Mouse (Mus musculus) neural tube, embryonic 14.5 days (tissue): ENCODE results near the gene Tbc1d22a. TPM values are rescaled to one million over a fixed set of nuclear protein-coding genes. Genes with fewer than 3 reads are reported as not detected.
A peak's percentile ranks its signal among the peaks of the same experiment; 100 is the strongest.

Source experiments
- ATAC-seq: fragments of 200-750 bp; cut with Nextera tagmentation; 2 replicates; pipeline ENCODE4 v1.8.0; 2017; ENCODE audit warnings: low read depth, mild to moderate bottlenecking, moderate TSS enrichment, moderate library complexity
- H3K27ac ChIP-seq: fragments of 300-500 bp; sonication (generic); 2 replicates; pipeline ENCODE4 v1.5.1; 2014; ENCODE audit warnings: low read depth, mild to moderate bottlenecking, control low read depth, low read length, moderate library complexity, mixed read lengths
- H3K27me3 ChIP-seq: fragments of 300-500 bp; sonication (generic); 2 replicates; pipeline ENCODE4 v1.6.1; 2014; ENCODE audit warnings: low read length; ENCODE audit not compliant: control insufficient read depth, insufficient read depth
- H3K36me3 ChIP-seq: fragments of 300-500 bp; sonication (generic); 2 replicates; pipeline ENCODE4 v1.6.1; 2014; ENCODE audit warnings: low read length, mixed read lengths; ENCODE audit not compliant: control insufficient read depth, insufficient read depth
- H3K4me1 ChIP-seq: fragments of 300-500 bp; sonication (generic); 2 replicates; pipeline ENCODE4 v1.6.1; 2014; ENCODE audit warnings: low read length; ENCODE audit not compliant: control insufficient read depth, insufficient read depth
- H3K4me2 ChIP-seq: fragments of 300-500 bp; sonication (generic); 2 replicates; pipeline ENCODE4 v1.6.1; 2014; ENCODE audit warnings: mild to moderate bottlenecking, low read depth, low read length, control low read depth
- H3K4me3 ChIP-seq: fragments of 300-500 bp; sonication (generic); 2 replicates; pipeline ENCODE4 v1.5.1; 2014; ENCODE audit warnings: low read depth, low read length, control low read depth, mixed read lengths
- H3K9ac ChIP-seq: fragments of 300-500 bp; sonication (generic); replicated peaks from 2 replicates; pipeline ENCODE4 v1.6.1; 2014; ENCODE audit warnings: low read depth, mild to moderate bottlenecking, control low read depth, low read length, mixed read lengths
- H3K9me3 ChIP-seq: fragments of 300-500 bp; sonication (generic); 2 replicates; pipeline ENCODE4 v1.6.1; 2016; ENCODE audit warnings: low read length; ENCODE audit not compliant: control insufficient read depth
- whole genome bisulfite sequencing: fragments of 180-500 bp; shearing (Covaris S2); extraction: QIAGEN DNeasy Blood & Tissue Kit; methylation state at CpG from one replicate; pipeline ENCODE4 v1.1.7; 2014; 5-methylcytosine and 5-hydroxymethylcytosine counted together
- polyA plus RNA-seq: library from polyadenylated mRNA; unstranded; fragments of >200 nt; fragmentation: Nextera tagmentation; extraction: Ambion mirVana; gene quantifications from 2 replicates; pipeline ENCODE4 v1.2.1, GENCODE M21; 2014

Tbc1d22a gene
- polyA plus RNA-seq, 1 experiment from 2014 or later: 8.9 TPM

- Histone ChIP-seq H3K9ac (no peak overlapping the region), H3K4me1 (peaks cover 8% of the 10 kb centered on the region; the same call in 1 of the 2 replicates), H3K36me3 (no peaks in the 10 kb centered on the region), H3K9me3 (no peaks in the 10 kb centered on the region), H3K4me3 (no peak overlapping the region), H3K27me3 (no peaks in the 10 kb centered on the region), H3K4me2 (no peak overlapping the region), H3K27ac (no peak overlapping the region)
- no peak for ATAC-seq
Observed at GRCm38 (mm10) chr15:86252130-86252529, 37.9 kb downstream of the Tbc1d22a start.

- H3K9ac ChIP-seq: no peak overlapping the region
- WGBS: 73% methylated on average over 4 of the region's 4 CpGs
- no peak for ATAC-seq
- no peaks in the 10 kb centered on the region for H3K9me3 ChIP-seq
- H3K27me3 ChIP-seq: no peaks in the 10 kb centered on the region
- no peaks in the 10 kb centered on the region for H3K36me3 ChIP-seq
- no peak overlapping the region for H3K27ac ChIP-seq
- H3K4me3 ChIP-seq: no peak overlapping the region
- no peak overlapping the region for H3K4me2 ChIP-seq
- peaks cover 8% of the 10 kb centered on the region; the same call in 1 of the 2 replicates for H3K4me1 ChIP-seq
Observed at GRCm38 (mm10) chr15:86252684-86253083, 38.4 kb downstream of the Tbc1d22a start.

GRCm38 (mm10) chr15:86253411-86253810, 39.2 kb downstream of the Tbc1d22a start:
- H3K27me3 ChIP-seq: no peaks in the 10 kb centered on the region
- 22% methylated on average over 10 of the region's 10 CpGs for WGBS
- no peak overlapping the region for H3K4me3 ChIP-seq
- H3K27ac ChIP-seq: no peak overlapping the region
- no peak overlapping the region for H3K9ac ChIP-seq
- H3K4me1 ChIP-seq: peaks cover 8% of the 10 kb centered on the region; the same call in 1 of the 2 replicates
- no peaks in the 10 kb centered on the region for H3K36me3 ChIP-seq
- ATAC-seq: peak; percentile 41; the same call in 1 of the 2 replicates
- no peak overlapping the region; the same call in 1 of the 2 replicates for H3K4me2 ChIP-seq
- H3K9me3 ChIP-seq: no peaks in the 10 kb centered on the region

- H3K9ac ChIP-seq: no peak overlapping the region
- WGBS: 84% methylated on average over 5 of the region's 5 CpGs
- no peaks in the 10 kb centered on the region for H3K27me3 ChIP-seq
- H3K9me3 ChIP-seq: no peaks in the 10 kb centered on the region
- no peak overlapping the region for H3K4me3 ChIP-seq
- no peak for ATAC-seq
- H3K36me3 ChIP-seq: no peaks in the 10 kb centered on the region
- no peak overlapping the region for H3K27ac ChIP-seq
- H3K4me1 ChIP-seq: peaks cover 8% of the 10 kb centered on the region; the same call in 1 of the 2 replicates
- no peak overlapping the region for H3K4me2 ChIP-seq
Observed at GRCm38 (mm10) chr15:86256201-86256600, 41.9 kb downstream of the Tbc1d22a start.

GRCm38 (mm10) chr15:86256728-86257179, 42.5 kb downstream of the Tbc1d22a start:
- H3K4me3 ChIP-seq: no peak overlapping the region
- H3K4me2 ChIP-seq: no peak overlapping the region
- no peaks in the 10 kb centered on the region for H3K27me3 ChIP-seq
- WGBS: 46% methylated on average over 4 of the region's 4 CpGs
- H3K9me3 ChIP-seq: no peaks in the 10 kb centered on the region
- H3K4me1 ChIP-seq: peaks cover 8% of the 10 kb centered on the region; the same call in 1 of the 2 replicates
- no peak overlapping the region for H3K27ac ChIP-seq
- H3K36me3 ChIP-seq: no peaks in the 10 kb centered on the region
- ATAC-seq: no peak
- no peak overlapping the region for H3K9ac ChIP-seq

GRCm38 (mm10) chr15:86257916-86258685, 43.8 kb downstream of the Tbc1d22a start:
- H3K36me3 ChIP-seq: no peaks in the 10 kb centered on the region
- no peak overlapping the region for H3K27ac ChIP-seq
- no peak for ATAC-seq
- no peaks in the 10 kb centered on the region for H3K9me3 ChIP-seq
- no peak overlapping the region for H3K4me3 ChIP-seq
- H3K27me3 ChIP-seq: no peaks in the 10 kb centered on the region
- H3K9ac ChIP-seq: no peak overlapping the region
- H3K4me2 ChIP-seq: no peak overlapping the region
- H3K4me1 ChIP-seq: peaks cover 5% of the 10 kb centered on the region; the same call in 1 of the 2 replicates
- 62% methylated on average over 9 of the region's 9 CpGs for WGBS

GRCm38 (mm10) chr15:86259233-86259632, 45.0 kb downstream of the Tbc1d22a start:
- Histone ChIP-seq H3K27me3 (no peaks in the 10 kb centered on the region), H3K27ac (no peak overlapping the region), H3K4me3 (no peak overlapping the region), H3K9ac (no peak overlapping the region), H3K9me3 (no peaks in the 10 kb centered on the region), H3K4me1 (no peaks in the 10 kb centered on the region), H3K4me2 (no peak overlapping the region), H3K36me3 (no peaks in the 10 kb centered on the region)
- ATAC-seq: no peak
- WGBS: 75% methylated on average over 4 of the region's 4 CpGs

- no peak for ATAC-seq
Observed at GRCm38 (mm10) chr15:86260111-86260510, 45.9 kb downstream of the Tbc1d22a start.

GRCm38 (mm10) chr15:86264389-86264788, 50.1 kb downstream of the Tbc1d22a start:
- Histone ChIP-seq H3K27ac (no peak overlapping the region), H3K9me3 (no peaks in the 10 kb centered on the region), H3K27me3 (no peaks in the 10 kb centered on the region), H3K4me1 (no peaks in the 10 kb centered on the region; the same call in none of the 2 replicates), H3K4me2 (no peak overlapping the region), H3K9ac (no peak overlapping the region), H3K4me3 (no peak overlapping the region), H3K36me3 (no peaks in the 10 kb centered on the region)
- no peak for ATAC-seq
- 76% methylated on average over 3 of the region's 3 CpGs for WGBS

More at GRCm38 (mm10) chr15:86260111-86260510, 45.9 kb downstream of the Tbc1d22a start:
- Histone ChIP-seq H3K4me2 (no peak overlapping the region), H3K36me3 (no peaks in the 10 kb centered on the region), H3K4me1 (no peaks in the 10 kb centered on the region), H3K9me3 (no peaks in the 10 kb centered on the region), H3K4me3 (no peak overlapping the region), H3K27ac (no peak overlapping the region), H3K27me3 (no peaks in the 10 kb centered on the region), H3K9ac (no peak overlapping the region)
- 89% methylated on average over 4 of the region's 4 CpGs for WGBS
